22 mouse cellular contexts compared by ENCODE assay signal in the genomic region with DNA sequence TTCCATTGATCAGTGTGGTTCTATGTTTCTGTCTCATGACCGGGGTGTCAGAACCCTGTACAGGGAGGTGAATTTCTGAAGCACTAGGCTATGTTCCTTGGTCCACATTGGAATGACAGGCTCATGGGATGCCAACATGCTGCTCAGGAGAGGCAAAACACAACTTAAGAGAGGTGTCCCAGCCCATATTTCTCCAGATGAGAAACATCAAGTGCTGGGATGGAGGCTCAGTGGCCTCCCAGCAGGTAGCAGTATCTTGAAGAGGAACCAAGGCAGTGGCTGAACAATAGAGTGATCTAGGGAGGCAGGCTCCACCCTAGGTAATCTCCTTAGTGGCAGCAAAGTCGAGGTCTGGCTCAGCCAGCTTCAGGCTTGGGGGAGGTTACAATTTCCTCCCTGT.
"Had no signal": no experiment of that assay in that cellular context is flagged by ENCODE, and none has a peak within 500 bp of the region (broad histone marks: within the 10 kb centered on the region; RNA-seq: fewer than 3 reads in every experiment).

No protein-coding gene starts in this region.

- DNase-seq: gastrocnemius, postnatal 14 days; gastrocnemius, postnatal 36 days; heart, adult 11 months; heart, adult 2 months; heart, postnatal 14 days; heart, postnatal 36 days; kidney, adult 18-20 months; kidney, adult 8-10 months; kidney, postnatal 10 days; kidney, postnatal 25 days; kidney, postnatal 4 days had no signal

- H3K9ac ChIP-seq: heart, embryonic 13.5 days; heart, embryonic 15.5 days; hindbrain, embryonic 12.5 days; hindbrain, embryonic 14.5 days; intestine, embryonic 15.5 days; limb, embryonic 13.5 days; limb, embryonic 15.5 days; liver, embryonic 12.5 days; liver, embryonic 14.5 days had no signal

- H3K36me3 ChIP-seq: heart, embryonic 13.5 days; heart, embryonic 15.5 days; hindbrain, embryonic 12.5 days; intestine, embryonic 15.5 days; limb, embryonic 13.5 days; limb, embryonic 15.5 days; liver, embryonic 12.5 days had no signal

- H3K4me1 ChIP-seq: heart, embryonic 13.5 days; heart, embryonic 15.5 days; hindbrain, embryonic 12.5 days; intestine, embryonic 15.5 days; limb, embryonic 13.5 days; limb, embryonic 15.5 days; liver, embryonic 12.5 days had no signal

- H3K9me3 ChIP-seq: heart, embryonic 15.5 days; hindbrain, embryonic 12.5 days; intestine, embryonic 15.5 days; limb, embryonic 13.5 days; limb, embryonic 15.5 days; liver, embryonic 12.5 days had no signal

- H3K27me3 ChIP-seq: heart, embryonic 13.5 days; heart, embryonic 15.5 days; hindbrain, embryonic 12.5 days; intestine, embryonic 15.5 days; limb, embryonic 13.5 days; limb, embryonic 15.5 days; liver, embryonic 12.5 days had no signal

- H3K27ac ChIP-seq: heart, adult 2 months; heart, embryonic 13.5 days; heart, embryonic 15.5 days; hindbrain, embryonic 12.5 days; hindbrain, embryonic 14.5 days; intestine, embryonic 15.5 days; layer of hippocampus, adult 2 months; left cerebral cortex, adult 2 months; limb, embryonic 13.5 days; limb, embryonic 15.5 days; liver, embryonic 12.5 days; liver, embryonic 14.5 days had no signal

- H3K4me3 ChIP-seq: heart, adult 2 months; heart, embryonic 13.5 days; heart, embryonic 15.5 days; hindbrain, embryonic 12.5 days; intestine, embryonic 15.5 days; layer of hippocampus, adult 2 months; left cerebral cortex, adult 2 months; limb, embryonic 13.5 days; limb, embryonic 15.5 days; liver, embryonic 12.5 days had no signal
